In the genomic region with DNA sequence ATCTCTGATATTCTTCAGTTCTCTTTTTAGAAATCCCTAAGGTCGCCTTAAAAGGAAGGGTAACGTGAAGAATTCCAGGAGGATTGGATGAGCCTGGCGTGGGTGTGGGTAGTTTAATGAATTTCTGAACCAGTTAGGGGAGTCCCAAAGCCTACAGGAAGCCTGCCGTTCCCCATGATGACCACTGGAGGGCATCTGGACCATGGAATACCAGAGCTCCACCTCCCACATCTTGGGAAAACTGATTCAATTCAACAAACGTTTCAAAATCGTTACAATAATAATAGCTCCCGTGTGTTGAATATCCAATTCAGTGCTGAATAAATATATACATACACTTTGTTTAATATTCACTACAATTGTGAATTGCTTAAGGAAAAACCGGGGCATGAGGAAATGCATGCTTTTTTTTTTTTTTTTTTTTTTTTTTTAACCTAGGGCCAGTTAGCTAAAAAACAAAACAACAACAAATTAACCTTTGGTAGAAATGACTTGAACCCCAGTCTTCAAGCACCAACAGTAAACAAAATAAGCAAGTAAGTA, we compare ENCODE assay signal across 9 mouse cellular contexts. TPM values are rescaled to one million over a fixed set of nuclear protein-coding genes. Genes with fewer than 3 reads are reported as not detected.
DNase-seq lines count a peak whose midpoint lies in the region; TF ChIP-seq lines count a peak whose summit lies in the region.
"Had no signal": no experiment of that assay in that cellular context is flagged by ENCODE, and none has a peak within 500 bp of the region (broad histone marks: within the 10 kb centered on the region; RNA-seq: fewer than 3 reads in every experiment).

No protein-coding gene starts in this region.

- TF ChIP-seq POLR2A in MEL (IDR thresholded peaks at IDR 0.05; ENCODE audit: control insufficient read depth in 1 of 2, insufficient read depth in 1 of 2, low read depth in 1 of 2, low read length in 2 of 2, poor library complexity in 1 of 2) = no peak

- peak overlapping the region; percentile 96 for H3K27ac ChIP-seq in gastrocnemius, adult 2 months
- no peak overlapping the region for H3K27ac ChIP-seq in MEL (ENCODE audit: control insufficient read depth, low read depth, low read length)

- peak overlapping the region; percentile 29; the same call in 1 of the 2 replicates for H3K4me3 ChIP-seq in gastrocnemius, adult 2 months
- H3K4me3 ChIP-seq in MEL (ENCODE audit: control insufficient read depth in 1 of 2, insufficient read depth in 1 of 2, low read depth in 2 of 2, low read length in 2 of 2) = no peak overlapping the region
- H3K4me3 ChIP-seq: limb, embryonic 12.5 days had no signal

- H3K79me2 ChIP-seq in MEL (ENCODE audit: control insufficient read depth, insufficient read depth, low read length, poor library complexity) = no peaks in the 10 kb centered on the region

- intact Hi-C loops in gastrocnemius, adult 2 months (cut with DNase I) = loop anchor here (2.0 to 5.0 kb wide), 3 partner anchors 84 to 124 kb away; no protein-coding TSS in a partner anchor

- TF ChIP-seq EP300 in MEL (IDR thresholded peaks at IDR 0.05; ENCODE audit: low read depth in 1 of 2, low read length in 2 of 2) = no peak

- no peak overlapping the region for H3K9ac ChIP-seq in MEL (ENCODE audit: control insufficient read depth, low read depth, low read length, poor library complexity, severe bottlenecking)
- H3K9ac ChIP-seq: limb, embryonic 12.5 days had no signal

- TF ChIP-seq RAD21 in MEL (IDR thresholded peaks at IDR 0.05; ENCODE audit: low read depth, low read length) = peak; percentile 93

- no peak; the same call in 1 of the 2 replicates for TF ChIP-seq CTCF in gastrocnemius, adult 2 months (IDR thresholded peaks at IDR 0.05)
- TF ChIP-seq CTCF in MEL (IDR thresholded peaks at IDR 0.05 in 2 of 3, conservative IDR thresholded peaks at IDR 0.05 in 1 of 3; ENCODE audit: control insufficient read depth in 1 of 3, insufficient read depth in 1 of 3, low read depth in 2 of 3, low read length in 3 of 3, poor library complexity in 1 of 3, severe bottlenecking in 1 of 3) = peak; percentile 88 to 91 (median 91)

- H3K36me3 ChIP-seq in MEL (ENCODE audit: control insufficient read depth in 1 of 2, insufficient read depth in 2 of 2, low read length in 2 of 2) = no peaks in the 10 kb centered on the region
- H3K36me3 ChIP-seq: limb, embryonic 12.5 days had no signal

- no peaks in the 10 kb centered on the region for H3K4me1 ChIP-seq in MEL (ENCODE audit: control insufficient read depth in 1 of 2, insufficient read depth in 2 of 2, low read length in 2 of 2)

- DNase-seq in gastrocnemius, adult 2 months = peak; percentile 75
- DNase-seq in gastrocnemius, postnatal 25 days = no peak
- peak; percentile 61 for DNase-seq in MEL (ENCODE audit: low read depth, low spot score)
- peak; percentile 77 for DNase-seq in cerebellum, adult 8-10 months
- DNase-seq in forelimb bud, embryonic 11.5 days (ENCODE audit: low read depth, low spot score) = peak; percentile 77
- DNase-seq in layer of hippocampus, adult 18-20 months (ENCODE audit: low spot score in 2 of 2) = peak; percentile 53 to 90
- DNase-seq in lung, postnatal 36 days = peak; percentile 83
- DNase-seq in right cerebral cortex, postnatal 4 days = peak; percentile 60

- H3K9me3 ChIP-seq in MEL (replicated peaks; ENCODE audit: insufficient read depth, low read length) = no peaks in the 10 kb centered on the region
- H3K9me3 ChIP-seq: limb, embryonic 12.5 days had no signal

- peaks cover 0 to 2% of the 10 kb centered on the region in 2 experiments; a peak in 1 of 4 replicates for H3K27me3 ChIP-seq in MEL (ENCODE audit: control insufficient read depth in 1 of 2, insufficient read depth in 2 of 2, low read length in 2 of 2)
- H3K27me3 ChIP-seq: limb, embryonic 12.5 days had no signal

TF ChIP-seq in MEL, 35 proteins besides CTCF, POLR2A, EP300 and RAD21:
- no peak for TF ChIP-seq CHD1 (IDR thresholded peaks at IDR 0.05; ENCODE audit: low read depth, low read length)
- TF ChIP-seq HCFC1 (IDR thresholded peaks at IDR 0.05; ENCODE audit: low read depth, low read length) = no peak
- peak; percentile 65; the same call in 1 of the 2 replicates for TF ChIP-seq ZNF384 (IDR thresholded peaks at IDR 0.05; ENCODE audit: low read depth, low read length)
- no peak for TF ChIP-seq RCOR1 (IDR thresholded peaks at IDR 0.05; ENCODE audit: low read depth, low read length)
- no peak for TF ChIP-seq MXI1 (IDR thresholded peaks at IDR 0.05; ENCODE audit: low read depth, low read length)
- peak; percentile 86 for TF ChIP-seq ZC3H11A (IDR thresholded peaks at IDR 0.05; ENCODE audit: low read depth, low read length)
- no peak for TF ChIP-seq MYB (IDR thresholded peaks at IDR 0.05; ENCODE audit: low read depth, low read length)
- TF ChIP-seq BHLHE40 (IDR thresholded peaks at IDR 0.05; ENCODE audit: borderline replicate concordance, low read depth, low read length) = no peak
- TF ChIP-seq SMC3 (IDR thresholded peaks at IDR 0.05; ENCODE audit: low read depth, low read length) = peak; percentile 95
- TF ChIP-seq TAL1 (IDR thresholded peaks at IDR 0.05; ENCODE audit: low read length) = no peak
- no peak for TF ChIP-seq MAX (IDR thresholded peaks at IDR 0.05; ENCODE audit: low read length)

RNA-seq across cellular contexts. Expression of a gene that starts 17.2 kb away (rescaled TPM):
- total RNA-seq in gastrocnemius, adult 2 months (2021) = 1,000 to 10,000 TPM; 2,035 to 2,198 TPM
- 1,000 to 10,000 TPM; 1,914 to 2,104 TPM for total RNA-seq in gastrocnemius, postnatal 25 days (2021)
- 4.6 and 7.2 TPM in 2 replicates for total RNA-seq in MEL (2012; rRNA removed)
- polyA plus RNA-seq in MEL (2012; ENCODE audit: insufficient read depth in 1 of 2, insufficient read length in 2 of 2, low read depth in 1 of 2, low replicate concordance in 2 of 2, missing spikeins in 1 of 2) = 1 to 10 TPM in 1 of 2 experiments, not detected in 1; 7.0 TPM
- total RNA-seq in layer of hippocampus, adult 18-20 months (2021) = under 1 TPM; 0.48 to 0.69 TPM

RNA-seq across cellular contexts. Expression of a gene that starts 25.2 kb away (rescaled TPM):
- total RNA-seq in gastrocnemius, adult 2 months (2021) = 10 to 100 TPM; 40.9 to 49.6 TPM
- 10 to 100 TPM; 46.1 to 51.4 TPM for total RNA-seq in gastrocnemius, postnatal 25 days (2021)
- 34.7 and 35.9 TPM in 2 replicates for total RNA-seq in MEL (2012; rRNA removed)
- 10 to 100 TPM in 1 of 2 experiments, not detected in 1; 59.3 TPM for polyA plus RNA-seq in MEL (2012; ENCODE audit: insufficient read depth in 1 of 2, insufficient read length in 2 of 2, low read depth in 1 of 2, low replicate concordance in 2 of 2, missing spikeins in 1 of 2)
- 10 to 100 TPM; 49.2 to 50.0 TPM for total RNA-seq in layer of hippocampus, adult 18-20 months (2021)

RNA-seq across cellular contexts. Expression of a gene that starts 32.2 kb away (rescaled TPM):
- 100 to 1,000 TPM; 268 to 311 TPM for total RNA-seq in gastrocnemius, adult 2 months (2021)
- total RNA-seq in gastrocnemius, postnatal 25 days (2021) = 100 to 1,000 TPM; 200 to 244 TPM
- total RNA-seq in MEL (2012; rRNA removed) = 1.7 and 1.8 TPM in 2 replicates
- polyA plus RNA-seq in MEL (2012; ENCODE audit: insufficient read depth in 1 of 2, insufficient read length in 2 of 2, low read depth in 1 of 2, low replicate concordance in 2 of 2, missing spikeins in 1 of 2) = 1 to 10 TPM in 1 of 2 experiments, not detected in 1; 9.5 TPM
- 100 to 1,000 TPM; 168 to 178 TPM for total RNA-seq in layer of hippocampus, adult 18-20 months (2021)

Comparison
In these comparisons a context has a peak if more than half of its experiments do, and no peak if none do; other contexts are left out.
1. RNA of a gene that starts 17.2 kb away (total RNA-seq): 2,035 to 2,198 TPM in gastrocnemius, adult 2 months and 1,914 to 2,104 TPM in gastrocnemius, postnatal 25 days; 4.6 to 7.2 TPM in MEL and 0.48 to 0.69 TPM in layer of hippocampus, adult 18-20 months; every median in the first group is over 100 times any median in the second.
2. RNA of a gene that starts 32.2 kb away (total RNA-seq): 268 to 311 TPM in gastrocnemius, adult 2 months, 200 to 244 TPM in gastrocnemius, postnatal 25 days and 168 to 178 TPM in layer of hippocampus, adult 18-20 months; 1.7 to 1.8 TPM in MEL; every median in the first group is over 10 times any median in the second.